Mouse (Mus musculus) hindbrain, embryonic 12.5 days (tissue): ENCODE data around the gene Gm10644. TPM values are rescaled to one million over a fixed set of nuclear protein-coding genes. Genes with fewer than 3 reads are reported as not detected.

Experiments used
- ATAC-seq: fragments of 200-750 bp; cut with Nextera tagmentation; 2 replicates; pipeline ENCODE4 v1.8.0; 2017; ENCODE audit warnings: moderate TSS enrichment; ENCODE audit not compliant: low FRiP score
- H3K27ac ChIP-seq: fragments of 300-500 bp; sonication (generic); 2 replicates; pipeline ENCODE4 v1.5.1; 2016; ENCODE audit warnings: mild to moderate bottlenecking
- H3K27me3 ChIP-seq: fragments of 300-500 bp; sonication (generic); 2 replicates; pipeline ENCODE4 v1.6.1; 2016; ENCODE audit warnings: mild to moderate bottlenecking
- H3K36me3 ChIP-seq: fragments of 300-500 bp; sonication (generic); 2 replicates; pipeline ENCODE4 v1.6.1; 2016; ENCODE audit warnings: mild to moderate bottlenecking
- H3K4me1 ChIP-seq: fragments of 300-500 bp; sonication (generic); 2 replicates; pipeline ENCODE4 v1.6.1; 2016
- H3K4me2 ChIP-seq: fragments of 300-500 bp; sonication (generic); replicated peaks from 2 replicates; pipeline ENCODE4 v1.6.1; 2016; ENCODE audit warnings: mild to moderate bottlenecking
- H3K4me3 ChIP-seq: fragments of 300-500 bp; sonication (generic); 2 replicates; pipeline ENCODE4 v1.5.1; 2016; ENCODE audit warnings: mild to moderate bottlenecking
- H3K9ac ChIP-seq: fragments of 300-500 bp; sonication (generic); 2 replicates; pipeline ENCODE4 v1.6.1; 2016; ENCODE audit warnings: mild to moderate bottlenecking, moderate library complexity
- H3K9me3 ChIP-seq: fragments of 300-500 bp; sonication (generic); replicated peaks from 2 replicates; pipeline ENCODE4 v1.6.1; 2016; ENCODE audit warnings: mild to moderate bottlenecking
- WGBS: fragments of 180-500 bp; shearing (Covaris S2); methylation state at CpG from one replicate; pipeline ENCODE4 v1.1.7; 2016; 5-methylcytosine and 5-hydroxymethylcytosine counted together
- polyA plus RNA-seq: library from polyadenylated mRNA; unstranded; fragments of >200 nt; fragmentation: Nextera tagmentation; extraction: Ambion mirVana; gene quantifications from 2 replicates; pipeline ENCODE4 v1.2.1, GENCODE M21; 2016

Gm10644 gene
- polyA plus RNA-seq, 1 experiment from 2014 or later: 1.0 TPM

DNA sequence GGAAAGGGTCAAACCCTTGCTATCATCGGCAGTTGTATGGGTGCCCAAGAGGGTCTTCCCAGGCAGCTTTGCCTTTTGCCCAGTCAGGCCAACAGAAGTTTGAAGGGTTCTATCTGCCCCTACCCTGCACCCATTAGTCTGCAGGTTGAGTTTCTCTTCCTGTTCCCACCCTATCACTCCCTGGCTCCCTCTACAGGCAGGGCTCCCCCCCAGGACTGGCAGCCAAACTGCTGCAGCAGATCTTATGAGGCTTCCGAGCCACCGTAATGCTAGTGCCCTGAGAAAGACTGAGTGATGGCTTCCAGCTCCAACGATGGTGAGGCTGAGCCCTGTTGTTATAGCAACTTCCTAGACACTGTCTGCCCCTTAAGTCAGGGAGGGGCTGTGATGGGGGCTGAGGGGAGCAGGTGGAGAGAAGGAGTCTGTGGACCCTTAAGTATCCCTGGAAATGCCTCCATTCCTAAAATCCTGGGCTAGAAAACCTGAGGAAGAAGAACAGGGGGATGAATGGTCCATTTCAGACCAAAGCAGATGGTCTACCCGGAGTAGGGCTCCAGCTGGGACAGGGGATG, 21.9 kb upstream of the Gm10644 start:
- 80% methylated on average over 5 of the region's 5 CpGs for WGBS
- Histone ChIP-seq H3K36me3 (peaks cover 20% of the 10 kb centered on the region), H3K9me3 (no peaks in the 10 kb centered on the region), H3K27me3 (no peaks in the 10 kb centered on the region), H3K4me3 (no peak overlapping the region), H3K9ac (peak overlapping the region; percentile 8; the same call in 1 of the 2 replicates), H3K4me1 (peaks cover 38% of the 10 kb centered on the region), H3K27ac (no peak overlapping the region), H3K4me2 (no peak overlapping the region; the same call in 1 of the 2 replicates)
- no peak for ATAC-seq

GRCm38 (mm10) chr8:83976101-83976630, 21.2 kb upstream of the Gm10644 start:
- 83% methylated on average over 4 of the region's 4 CpGs for WGBS
- H3K4me1 ChIP-seq: peaks cover 41% of the 10 kb centered on the region
- H3K27me3 ChIP-seq: no peaks in the 10 kb centered on the region
- no peak overlapping the region for H3K9ac ChIP-seq
- no peak for ATAC-seq
- peaks cover 13% of the 10 kb centered on the region for H3K36me3 ChIP-seq
- no peak overlapping the region for H3K27ac ChIP-seq
- H3K4me2 ChIP-seq: no peak overlapping the region
- no peaks in the 10 kb centered on the region for H3K9me3 ChIP-seq
- H3K4me3 ChIP-seq: no peak overlapping the region

- Histone ChIP-seq H3K4me2 (peak overlapping the region; percentile 98), H3K9me3 (no peaks in the 10 kb centered on the region), H3K4me1 (peaks cover 37% of the 10 kb centered on the region), H3K9ac (0 out of 2 replicates have a peak overlapping the region, but pooled peaks have one; percentile 92), H3K4me3 (no peak overlapping the region), H3K27me3 (no peaks in the 10 kb centered on the region), H3K27ac (no peak overlapping the region), H3K36me3 (no peaks in the 10 kb centered on the region)
- WGBS: 82% methylated on average over 4 of the region's 4 CpGs
- ATAC-seq: no peak
Measured at GRCm38 (mm10) chr8:83974521-83974920, 19.5 kb upstream of the Gm10644 start.

- 3% methylated on average over 26 of the region's 37 CpGs for WGBS
- Histone ChIP-seq H3K4me2 (peak overlapping the region; percentile 98), H3K9ac (peak overlapping the region; percentile 92), H3K27ac (peak overlapping the region; percentile 85), H3K4me1 (peaks cover 37% of the 10 kb centered on the region), H3K4me3 (peak overlapping the region; percentile 99), H3K36me3 (0 out of 2 replicates have a peak, but pooled peaks cover 6% of the 10 kb centered on the region), H3K27me3 (no peaks in the 10 kb centered on the region), H3K9me3 (no peaks in the 10 kb centered on the region)
- ATAC-seq: peak; percentile 18
Measured at GRCm38 (mm10) chr8:83973161-83974031, 18.4 kb upstream of the Gm10644 start.

DNA sequence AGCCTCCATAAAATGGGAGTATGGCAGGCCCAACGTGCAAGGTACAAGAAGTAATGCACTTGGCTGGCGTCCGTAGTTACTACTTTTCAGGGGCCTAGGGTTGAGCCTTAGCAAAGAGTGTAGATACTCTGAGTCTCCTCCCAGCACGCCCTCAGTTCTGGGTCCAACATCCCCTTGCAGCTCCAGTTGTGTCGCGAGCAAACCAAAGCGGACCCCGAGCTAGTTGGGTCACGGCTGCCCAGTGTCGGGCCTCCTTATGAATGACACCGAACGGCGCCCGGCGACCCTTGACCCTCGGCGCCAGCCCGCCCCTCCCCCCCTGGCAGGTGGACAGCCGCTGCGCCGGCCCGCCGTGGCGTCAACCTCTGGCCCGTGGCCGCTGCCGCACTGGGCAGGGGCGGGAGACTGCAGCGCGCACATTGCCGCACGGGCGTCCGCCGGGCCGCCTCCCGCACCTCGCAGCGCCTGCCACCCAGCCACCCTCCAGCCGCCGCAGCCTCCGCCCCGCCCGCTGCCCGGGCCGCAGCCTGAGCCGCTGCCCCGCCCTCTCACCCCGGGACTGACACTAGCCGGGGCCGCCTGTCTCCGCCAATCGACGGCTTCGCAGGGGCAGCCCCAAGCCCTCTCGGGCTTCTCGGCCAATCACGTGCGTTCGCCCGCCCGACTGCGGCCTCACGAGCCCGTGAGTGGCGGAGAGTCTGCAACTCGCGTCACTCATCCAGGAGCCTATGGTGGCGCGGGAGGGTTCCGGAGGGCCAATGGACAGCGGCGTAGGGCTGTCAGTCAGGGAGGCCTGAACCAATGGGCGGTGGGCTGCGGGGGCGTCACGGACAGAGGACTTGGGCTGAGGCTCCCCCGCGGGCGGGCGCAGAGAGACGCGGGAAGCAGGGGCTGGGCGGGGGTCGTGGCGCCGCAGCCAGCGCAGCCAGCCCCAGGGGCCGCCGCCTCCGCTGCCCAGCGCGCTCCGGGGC, 17.4 kb upstream of the Gm10644 start, which contains the start of gene Prkaca:
Prkaca (plus strand) TSS at position 844 of the 971 bp plus-strand sequence.
- WGBS: under 1% methylated on average over 47 of the region's 94 CpGs
- Histone ChIP-seq H3K4me3 (peak within 1 kb of the TSS; percentile 99), H3K9me3 (no peaks in the 10 kb centered on the region), H3K4me1 (peaks cover 29% of the 10 kb centered on the region), H3K27me3 (no peaks in the 10 kb centered on the region), H3K36me3 (peaks cover 12% of the 10 kb centered on the region), H3K27ac (peak within 1 kb of the TSS; percentile 85), H3K4me2 (peak within 1 kb of the TSS; percentile 98), H3K9ac (peak within 1 kb of the TSS; percentile 92)
- peak; percentile 100 for ATAC-seq

DNA sequence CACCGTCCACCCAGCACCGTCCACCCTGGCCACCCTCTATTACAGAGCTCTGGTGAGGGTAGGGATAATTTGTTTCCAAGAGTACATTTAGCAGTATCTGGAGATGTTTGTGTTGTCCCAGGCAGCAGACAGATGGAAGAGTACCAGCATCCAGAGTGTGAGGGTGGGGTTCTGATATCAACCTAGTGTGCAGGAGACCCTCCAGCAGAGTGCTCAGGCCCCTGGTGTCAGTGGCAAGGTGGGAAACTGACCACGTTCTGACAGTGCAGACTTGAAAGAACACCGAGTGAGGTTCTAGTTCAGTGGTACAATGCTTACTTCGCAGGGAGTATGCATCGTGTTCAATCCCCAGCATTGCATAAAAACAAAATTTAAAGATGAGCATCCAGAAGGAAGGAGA, 16.7 kb upstream of the Gm10644 start:
- peak overlapping the region; percentile 99 for H3K4me3 ChIP-seq
- WGBS: 74% methylated on average over 6 of the region's 6 CpGs
- H3K9me3 ChIP-seq: no peaks in the 10 kb centered on the region
- peaks cover 21% of the 10 kb centered on the region for H3K4me1 ChIP-seq
- no peak for ATAC-seq
- peaks cover 19% of the 10 kb centered on the region for H3K36me3 ChIP-seq
- peak overlapping the region; percentile 85; the same call in 1 of the 2 replicates for H3K9ac ChIP-seq
- peak overlapping the region; percentile 73 for H3K27ac ChIP-seq
- no peaks in the 10 kb centered on the region for H3K27me3 ChIP-seq
- H3K4me2 ChIP-seq: peak overlapping the region; percentile 69

DNA sequence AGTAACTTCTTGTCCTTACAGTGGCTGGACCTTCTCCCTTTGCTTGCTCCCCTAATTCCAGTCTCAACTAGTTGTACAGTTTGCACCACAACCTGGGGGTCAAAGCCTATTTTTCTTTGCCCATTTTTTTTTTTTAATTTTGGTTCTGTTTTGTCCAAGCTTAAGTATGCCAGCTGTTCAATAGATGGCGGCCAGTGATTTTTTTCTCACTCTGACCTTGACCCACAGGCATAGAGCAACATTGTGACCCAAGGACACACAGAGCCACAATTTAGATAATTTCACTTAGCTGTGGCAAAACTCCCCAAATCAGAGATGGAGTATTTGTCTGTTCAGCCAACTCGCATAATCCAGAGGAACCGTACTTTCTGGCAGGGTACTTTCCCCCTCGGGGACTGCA, 16.1 kb upstream of the Gm10644 start:
- Histone ChIP-seq H3K27ac (no peak overlapping the region), H3K4me3 (no peak overlapping the region), H3K9me3 (no peaks in the 10 kb centered on the region), H3K36me3 (peaks cover 22% of the 10 kb centered on the region), H3K9ac (no peak overlapping the region), H3K27me3 (no peaks in the 10 kb centered on the region), H3K4me1 (peaks cover 21% of the 10 kb centered on the region), H3K4me2 (no peak overlapping the region)
- no peak for ATAC-seq
- 93% methylated on average over 4 of the region's 4 CpGs for WGBS

- WGBS: 97% methylated on average over 7 of the region's 7 CpGs
- Histone ChIP-seq H3K9me3 (no peaks in the 10 kb centered on the region), H3K27ac (no peak overlapping the region), H3K4me3 (no peak overlapping the region), H3K9ac (no peak overlapping the region), H3K4me2 (no peak overlapping the region), H3K27me3 (no peaks in the 10 kb centered on the region), H3K36me3 (peaks cover 22% of the 10 kb centered on the region), H3K4me1 (peaks cover 6% of the 10 kb centered on the region)
- no peak for ATAC-seq
Measured at GRCm38 (mm10) chr8:83967701-83968100, 12.7 kb upstream of the Gm10644 start.

DNA sequence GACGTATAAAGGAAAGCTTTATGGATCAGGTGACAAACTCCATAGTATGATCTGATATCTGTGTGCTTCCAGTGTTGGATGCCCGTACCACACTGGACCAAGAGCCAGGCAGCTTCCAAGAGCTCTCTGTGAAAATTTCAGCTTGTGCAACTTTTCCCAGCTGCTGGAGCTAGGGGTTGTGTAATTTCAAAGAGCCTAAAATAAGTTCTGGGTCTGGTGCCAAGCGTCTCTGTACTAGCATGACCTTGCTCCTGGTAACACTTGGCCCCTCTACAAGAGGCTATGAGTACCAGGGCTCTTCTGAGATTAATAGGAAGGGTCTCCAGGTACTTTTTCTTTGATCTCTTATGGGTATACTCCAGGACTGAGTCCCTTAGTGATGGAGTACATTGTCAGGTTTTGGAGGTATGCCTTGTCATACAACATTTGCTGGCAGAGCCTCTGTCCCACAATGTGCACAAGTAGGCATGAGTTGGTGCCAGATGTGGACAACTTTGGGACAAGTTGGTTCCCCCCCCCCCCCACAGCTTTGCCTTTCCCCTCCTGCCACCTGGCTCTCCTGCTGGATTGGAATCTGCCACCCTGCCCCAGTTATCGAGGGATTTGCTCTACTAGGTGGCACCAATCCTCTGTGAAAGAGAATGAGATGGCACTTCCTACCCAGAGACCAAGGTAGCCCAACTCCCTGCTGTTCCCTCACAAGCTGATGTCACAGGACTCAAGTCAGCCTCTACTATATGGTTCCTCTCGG, 9.2 kb upstream of the Gm10644 start:
- H3K27me3 ChIP-seq: no peaks in the 10 kb centered on the region
- no peak overlapping the region for H3K27ac ChIP-seq
- no peaks in the 10 kb centered on the region for H3K4me1 ChIP-seq
- no peak overlapping the region for H3K9ac ChIP-seq
- no peaks in the 10 kb centered on the region for H3K9me3 ChIP-seq
- H3K4me3 ChIP-seq: no peak overlapping the region
- no peak overlapping the region for H3K4me2 ChIP-seq
- no peak for ATAC-seq
- 93% methylated on average over 5 of the region's 5 CpGs for WGBS
- peaks cover 21% of the 10 kb centered on the region for H3K36me3 ChIP-seq

- 15% methylated on average over 1 of the region's 1 CpGs for WGBS
- no peak for ATAC-seq
- H3K9me3 ChIP-seq: no peaks in the 10 kb centered on the region
- H3K27ac ChIP-seq: no peak overlapping the region
- no peaks in the 10 kb centered on the region for H3K36me3 ChIP-seq
- peak overlapping the region; percentile 92 for H3K4me2 ChIP-seq
- H3K9ac ChIP-seq: no peak overlapping the region
- H3K4me3 ChIP-seq: peak overlapping the region; percentile 50
- H3K4me1 ChIP-seq: peaks cover 16% of the 10 kb centered on the region
- no peaks in the 10 kb centered on the region for H3K27me3 ChIP-seq
Measured at GRCm38 (mm10) chr8:83956789-83957188, 1.8 kb upstream of the Gm10644 start.

- Histone ChIP-seq H3K27me3 (no peaks in the 10 kb centered on the region), H3K27ac (no peak overlapping the region), H3K4me2 (peak overlapping the region; percentile 92), H3K36me3 (no peaks in the 10 kb centered on the region), H3K9ac (peak overlapping the region; percentile 51), H3K4me1 (peaks cover 16% of the 10 kb centered on the region), H3K9me3 (no peaks in the 10 kb centered on the region), H3K4me3 (peak overlapping the region; percentile 50)
- ATAC-seq: no peak
- 3% methylated on average over 15 of the region's 15 CpGs for WGBS
Measured at GRCm38 (mm10) chr8:83955958-83956218, 883 bp upstream of the Gm10644 start.
